Mouse (Mus musculus): ENCODE data around the gene Npl. TPM values are rescaled to one million over a fixed set of nuclear protein-coding genes. Genes with fewer than 3 reads are reported as not detected.

Gene Npl
- total RNA-seq (2023): 1 to 10 TPM; 5.4 to 6.0 TPM

DNA sequence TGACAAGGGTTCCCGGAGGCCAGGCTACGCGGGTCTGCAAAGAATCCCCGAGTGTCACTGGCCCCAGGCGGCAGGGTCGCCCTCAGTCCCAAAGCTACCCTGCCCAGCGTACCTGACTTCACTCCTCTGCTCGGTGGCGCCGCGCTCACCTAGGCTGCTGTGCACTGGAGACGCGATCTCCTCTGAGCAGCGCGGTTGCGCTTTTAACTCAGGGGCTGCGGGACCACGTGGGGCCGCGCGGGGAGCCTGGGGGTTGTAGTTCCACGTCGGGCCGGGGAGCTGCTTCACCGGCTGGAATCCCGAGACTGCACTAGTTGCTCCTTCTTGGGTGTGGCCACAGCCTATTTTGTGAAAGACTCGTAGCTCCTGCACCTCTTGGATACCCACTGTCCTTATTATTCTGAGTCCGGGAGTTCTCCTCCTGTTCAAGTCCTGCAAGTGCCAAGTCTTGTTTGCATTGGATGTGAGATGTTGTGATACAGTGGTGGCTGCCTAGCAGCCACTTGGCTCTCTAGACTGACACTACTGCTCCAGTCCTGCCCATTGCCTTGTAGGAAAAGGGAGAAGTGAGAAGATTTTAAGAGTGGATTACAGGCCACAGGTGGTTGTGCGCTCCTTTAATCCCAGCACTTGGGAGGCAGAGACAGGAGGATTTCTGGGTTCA lies at the start of gene Npl:
Gene Npl (minus strand): TSS at position 510 of the 664 bp plus-strand sequence.

DNA sequence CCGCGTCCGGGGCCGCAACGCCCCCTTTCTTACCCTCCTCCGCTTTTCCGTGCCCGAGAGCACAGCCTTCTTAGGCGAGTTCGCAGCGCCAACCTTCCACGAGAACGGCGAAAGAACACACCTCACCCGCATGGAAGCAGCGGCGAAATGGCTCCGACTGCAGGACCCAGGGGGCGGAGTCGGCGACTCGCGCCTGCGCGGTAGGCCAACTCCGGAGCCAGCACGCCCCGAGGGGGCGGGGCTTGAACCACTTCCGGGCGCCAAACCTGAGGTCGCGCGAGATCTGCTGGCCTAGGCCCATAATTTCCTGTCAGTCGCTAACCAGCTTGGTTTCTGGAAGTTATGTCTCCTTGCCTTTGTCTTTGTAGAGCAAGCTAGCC lies 62.4 kb downstream of the Npl start, which contains the start of gene Dhx9:
Gene Dhx9 (minus strand): TSS at position 161 of the 380 bp plus-strand sequence.

Other genes starting within 250 kb of the Npl start
- 1 to 10 TPM; 1.1 TPM for gene Lamc1, start 217.3 kb downstream of the Npl start, total RNA-seq (2023)
- under 1 TPM; 0.29 to 0.94 TPM for gene Shcbp1l, start 124.9 kb downstream of the Npl start, total RNA-seq (2023)
- 100 to 1,000 TPM; 132 to 134 TPM for gene Dhx9, start 62.4 kb downstream of the Npl start, total RNA-seq (2023)
- gene Rgs8, start 103.0 kb upstream of the Npl start, total RNA-seq (2023): not detected
- gene Rgs16, start 190.3 kb upstream of the Npl start, total RNA-seq (2023): not detected
- 10 to 100 TPM; 40.0 to 45.5 TPM for gene Rnasel, start 199.4 kb upstream of the Npl start, total RNA-seq (2023)